Mouse (Mus musculus) adrenal gland, adult (tissue): ENCODE results near the gene Cst6.

Source experiments
- DNase-seq, 2 experiments: peaks; one replicate each; pipeline ENCODE4 v3.0.0; 2022 to 2023; ENCODE audit warnings: low spot score in 1 of 2; ENCODE audit not compliant: inconsistent age in 2 of 2

The Cst6 gene

GRCm38 (mm10) chr19:5353609-5354008 is 4.2 kb upstream of the Cst6 start:
- DNase-seq, result no peak

DNA sequence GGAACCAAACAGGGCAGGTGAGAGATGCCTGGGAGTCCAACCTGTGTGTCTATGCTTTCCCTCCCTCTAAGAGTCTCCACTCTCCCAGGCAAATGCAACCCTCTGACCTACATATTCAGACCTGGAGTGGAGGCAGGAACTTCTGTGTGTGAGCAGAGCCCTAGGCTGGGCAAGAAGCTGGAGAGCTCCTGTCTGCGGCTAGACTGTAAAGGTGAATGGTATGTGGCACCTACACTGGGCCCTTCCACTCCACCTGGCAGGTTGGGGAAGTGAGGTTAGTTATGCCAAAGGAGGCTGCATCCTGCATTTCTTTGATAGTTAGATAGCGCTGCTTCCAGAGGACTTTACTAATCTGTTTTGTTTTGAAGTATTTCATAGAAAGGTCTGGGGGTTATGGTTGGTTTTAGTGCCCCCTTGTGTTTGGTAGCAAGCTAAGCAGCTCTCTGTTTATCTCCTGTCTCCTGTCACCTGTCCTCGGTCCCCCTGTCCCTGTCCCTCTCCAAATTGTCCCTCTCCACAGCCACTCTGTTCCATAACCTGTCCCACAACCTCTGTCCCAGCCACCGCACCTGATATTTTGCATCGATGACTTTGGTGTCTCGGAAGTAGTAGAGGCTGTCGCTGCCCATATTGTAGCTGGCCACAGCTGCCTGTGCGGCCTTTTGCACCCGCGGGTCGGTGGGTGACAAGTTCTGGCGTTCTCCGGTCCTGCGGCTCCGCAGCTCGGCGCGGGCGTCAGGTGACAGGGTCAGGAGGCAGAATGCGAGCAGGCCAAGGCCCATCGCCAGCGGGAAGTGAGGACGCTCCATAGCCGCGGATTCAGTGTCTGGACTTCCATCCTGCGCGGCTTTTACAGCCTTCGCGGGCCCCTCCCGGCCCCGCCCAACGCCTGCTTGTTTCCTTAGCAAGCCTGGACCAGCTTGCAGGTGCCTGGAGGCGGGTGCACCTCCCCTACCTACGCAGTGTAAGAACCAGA is 560 bp downstream of the Cst6 start:
- peak; percentile 49 to 78 for DNase-seq

GRCm38 (mm10) chr19:5348064-5348463 is 1.3 kb downstream of the Cst6 start:
- DNase-seq, result no peak

DNA sequence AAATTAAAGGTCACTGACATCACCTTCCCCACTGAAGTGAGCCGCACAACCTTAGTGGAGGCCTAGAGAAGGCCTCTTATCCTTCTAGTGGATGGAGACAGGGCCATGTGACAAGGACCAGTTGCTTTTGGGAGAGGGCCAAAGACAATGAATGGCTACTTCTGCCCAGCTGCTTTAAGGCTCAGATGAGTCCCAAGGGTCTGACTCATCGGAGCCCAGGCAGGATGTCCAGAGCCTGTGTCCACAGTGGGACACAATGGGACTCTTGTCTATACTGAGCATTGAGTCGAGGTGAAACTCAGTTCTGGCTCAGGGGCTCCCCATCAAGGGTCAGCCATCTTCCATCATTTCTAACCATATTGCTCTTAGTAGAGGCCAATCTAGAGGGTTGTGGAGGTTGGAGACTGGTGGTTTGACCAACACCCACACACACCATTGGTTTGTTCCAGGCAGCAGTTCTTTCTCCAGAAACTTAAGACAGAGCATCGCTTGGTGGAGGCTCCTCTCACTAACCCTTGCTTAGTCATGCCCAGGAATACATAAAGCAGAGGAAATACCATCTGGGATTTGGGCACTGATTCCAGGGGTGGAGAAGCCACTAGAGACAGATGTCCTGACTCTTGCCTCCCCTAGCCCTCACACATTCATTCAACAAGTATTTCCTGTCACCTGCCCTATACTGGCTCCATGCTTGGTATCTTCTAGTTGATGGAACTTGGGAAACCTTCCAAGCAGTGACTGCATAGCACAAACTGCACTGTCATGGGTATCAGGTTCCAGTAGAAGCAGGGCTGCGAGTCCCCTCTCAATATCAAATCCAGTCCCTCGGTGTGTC is 3.9 kb downstream of the Cst6 start:
- DNase-seq, result no peak

- DNase-seq, result no peak
Measured at GRCm38 (mm10) chr19:5341360-5341759, 8.0 kb downstream of the Cst6 start.

DNA sequence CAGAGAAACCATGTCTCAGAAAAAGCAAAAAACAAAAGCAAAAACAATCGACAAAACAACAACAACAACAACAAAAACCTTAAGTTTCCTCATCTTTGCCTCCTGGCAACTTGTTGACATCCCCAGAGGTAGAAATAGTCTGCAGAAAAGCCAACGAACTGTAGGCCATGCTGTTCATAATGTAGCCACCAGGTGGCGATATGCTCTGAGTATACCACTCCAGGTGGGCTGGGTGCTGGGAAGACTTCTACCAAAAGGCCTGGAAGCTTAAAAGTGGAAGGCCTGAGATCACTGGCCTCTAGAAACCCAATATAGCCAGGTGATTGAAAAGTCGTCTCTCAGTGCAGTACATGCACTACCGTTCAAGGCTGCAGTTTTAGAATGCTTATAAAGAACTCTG is 11.4 kb downstream of the Cst6 start:
- peak; percentile 78 to 91 for DNase-seq

DNA sequence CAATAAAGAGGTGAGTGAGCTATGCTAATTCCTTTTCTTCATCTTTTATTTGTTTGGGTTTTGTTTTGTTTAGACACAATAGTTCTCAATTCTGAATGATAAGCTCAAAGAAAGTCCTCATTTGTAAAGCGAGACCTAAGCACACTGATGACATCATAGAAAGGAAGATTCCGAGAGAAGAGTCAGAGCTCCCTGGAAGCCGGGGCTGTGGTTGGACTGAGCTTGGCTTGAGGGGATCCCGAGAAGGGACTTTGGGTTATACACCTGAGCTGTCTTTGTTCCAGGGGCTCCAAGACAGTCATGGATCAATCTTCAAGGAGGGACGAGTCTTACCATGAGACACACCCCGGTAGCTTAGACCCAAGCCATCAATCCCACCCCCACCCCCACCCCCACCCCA is 13.9 kb downstream of the Cst6 start, which contains the start of gene Catsper1:
Gene Catsper1 (plus strand): TSS at position 301 of the 400 bp plus-strand sequence.
- no peak for DNase-seq

GRCm38 (mm10) chr19:5334741-5335140 is 14.6 kb downstream of the Cst6 start:
- DNase-seq, result no peak

- no peak for DNase-seq
Measured at GRCm38 (mm10) chr19:5327970-5328369, 21.4 kb downstream of the Cst6 start.

DNA sequence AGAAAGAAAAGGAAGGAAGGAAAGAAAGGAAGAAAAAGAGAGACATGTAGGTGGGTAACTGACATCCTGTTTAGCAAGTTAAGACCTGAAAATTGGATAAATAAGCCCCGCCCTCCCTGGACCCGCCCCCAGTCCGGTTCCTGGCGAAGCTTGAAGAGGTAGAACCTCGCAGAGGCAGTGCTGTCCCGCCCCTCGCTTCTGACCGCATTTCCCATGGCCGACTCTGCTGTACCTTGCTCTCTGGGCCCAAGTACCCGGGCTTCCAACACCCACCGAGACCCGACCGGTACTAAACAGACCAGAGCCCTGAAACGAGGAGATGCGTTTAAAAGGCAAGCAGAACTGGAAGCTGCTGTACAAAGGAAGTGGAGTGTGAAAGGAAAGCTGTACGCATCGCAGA is 25.6 kb downstream of the Cst6 start:
- DNase-seq, result no peak

DNA sequence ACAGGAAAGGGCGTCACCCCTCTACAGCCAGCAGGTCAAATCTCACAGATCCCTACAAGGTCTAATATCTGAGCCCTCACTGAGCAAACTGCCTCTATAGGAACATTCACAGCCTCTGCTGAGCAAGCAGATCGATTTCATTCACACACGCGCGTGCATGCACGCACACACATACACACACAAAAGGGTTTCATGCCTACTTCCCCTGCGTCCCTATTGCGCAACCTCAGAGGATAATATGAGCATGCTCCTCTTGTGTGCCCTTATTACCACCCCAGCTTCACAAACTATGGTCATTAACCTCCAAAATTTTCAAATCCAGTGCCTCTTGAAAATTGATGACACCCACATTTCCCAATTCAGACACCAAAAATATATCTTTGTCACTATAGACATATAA is 36.2 kb downstream of the Cst6 start:
- DNase-seq, result no peak

- no peak for DNase-seq
Measured at GRCm38 (mm10) chr19:5309025-5309424, 40.3 kb downstream of the Cst6 start.

GRCm38 (mm10) chr19:5306968-5307734 is 42.2 kb downstream of the Cst6 start:
- DNase-seq, result no peak

- no peak for DNase-seq
Measured at GRCm38 (mm10) chr19:5306279-5306678, 43.1 kb downstream of the Cst6 start.

DNA sequence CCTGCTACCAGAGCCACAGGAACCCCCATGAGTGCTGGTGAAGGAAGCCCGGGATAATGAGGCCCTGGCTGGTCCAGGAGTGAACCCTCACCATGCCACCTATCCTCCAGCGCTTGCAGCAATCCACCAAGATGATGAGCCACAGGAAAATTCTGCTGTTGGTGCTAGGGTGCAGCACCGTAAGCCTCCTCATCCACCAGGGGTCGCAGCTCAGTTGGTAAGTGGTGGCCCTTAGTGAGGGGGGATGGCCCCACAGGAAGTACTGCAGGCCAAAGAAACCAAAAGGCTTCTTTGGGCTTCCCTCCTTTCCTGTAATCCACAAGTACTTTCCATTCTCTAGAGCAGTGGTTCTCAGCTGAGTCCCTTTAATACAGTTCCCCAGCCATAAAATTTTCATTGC is 46.9 kb downstream of the Cst6 start:
- DNase-seq, result peak in 1 of 2 experiments; percentile 66

DNA sequence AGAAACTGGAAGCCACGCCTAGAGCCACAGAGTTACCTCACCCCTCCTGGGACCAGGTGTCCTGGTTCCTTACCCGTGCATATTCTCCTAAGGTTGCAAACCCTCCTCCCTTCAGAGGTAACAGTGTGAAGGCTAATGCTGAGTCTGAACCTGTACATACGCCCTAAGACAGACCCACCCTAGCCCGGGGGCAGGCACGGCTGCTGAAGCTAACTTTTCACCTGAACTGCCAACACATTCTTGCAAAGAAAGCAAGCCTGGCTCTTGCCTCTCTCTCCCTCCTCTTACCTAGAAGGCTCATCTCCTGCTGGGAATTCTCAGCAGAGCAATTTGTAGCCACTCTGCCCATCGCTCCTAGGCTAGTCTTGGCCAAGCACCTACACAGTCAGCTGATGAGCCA is 48.8 kb downstream of the Cst6 start:
- no peak for DNase-seq

DNA sequence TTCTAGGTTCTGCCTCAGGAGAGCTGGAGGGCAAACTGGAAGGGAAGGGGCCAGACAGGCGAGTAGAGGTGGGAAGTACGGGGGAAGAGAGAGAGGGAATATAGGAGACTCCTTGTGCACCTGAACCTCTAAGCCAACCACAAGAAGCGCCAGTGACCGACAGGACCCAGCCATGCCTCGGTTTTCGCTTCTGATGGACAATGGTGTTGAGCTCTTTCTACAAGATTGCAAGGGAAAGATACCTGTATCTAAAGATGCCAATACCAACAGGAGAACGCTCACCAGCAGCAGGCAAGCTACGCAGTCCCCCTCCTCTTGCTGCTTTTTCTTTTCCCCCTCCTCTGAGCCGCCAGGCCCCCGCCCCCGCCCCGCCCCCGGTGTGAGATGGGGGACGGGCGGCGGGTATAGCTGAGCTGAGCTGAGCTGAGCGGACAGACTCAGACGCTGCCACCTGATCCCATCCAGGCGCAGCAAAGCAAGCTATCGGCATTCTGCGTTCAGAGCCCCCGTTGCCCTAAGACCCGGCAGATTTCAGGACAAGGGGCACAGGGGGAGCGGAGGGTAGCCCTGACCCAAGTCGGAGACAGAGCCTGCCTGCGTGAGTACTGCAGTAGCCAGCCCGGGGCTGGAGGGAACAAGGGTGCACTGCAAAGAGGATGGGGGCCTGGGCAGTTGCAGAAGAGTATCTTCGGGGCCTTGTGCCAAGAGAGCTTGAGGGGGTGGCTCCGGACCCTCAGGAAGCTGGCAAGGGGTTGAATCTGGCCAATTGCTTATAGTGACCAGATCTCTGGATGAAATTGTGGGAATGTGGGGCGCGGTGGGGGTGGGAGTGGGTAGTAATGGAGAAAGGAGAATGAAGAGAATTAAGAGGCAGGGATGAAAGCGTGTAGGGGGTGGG is 51.2 kb downstream of the Cst6 start, which contains the start of gene Gal3st3:
Gene Gal3st3 (plus strand): TSS at position 429 of the 898 bp plus-strand sequence.
- no peak for DNase-seq

GRCm38 (mm10) chr19:5296630-5297029 is 52.7 kb downstream of the Cst6 start:
- DNase-seq, result no peak

GRCm38 (mm10) chr19:5295736-5296075 is 53.7 kb downstream of the Cst6 start:
- no peak for DNase-seq
